Mouse (Mus musculus): ENCODE measurements around the gene Mbl2.
"Not testable (repeated sequence)": the region's sequence is repeated elsewhere in the genome, so short reads cannot be mapped to it uniquely, and the experiment has no call there.

Mbl2 gene

DNA sequence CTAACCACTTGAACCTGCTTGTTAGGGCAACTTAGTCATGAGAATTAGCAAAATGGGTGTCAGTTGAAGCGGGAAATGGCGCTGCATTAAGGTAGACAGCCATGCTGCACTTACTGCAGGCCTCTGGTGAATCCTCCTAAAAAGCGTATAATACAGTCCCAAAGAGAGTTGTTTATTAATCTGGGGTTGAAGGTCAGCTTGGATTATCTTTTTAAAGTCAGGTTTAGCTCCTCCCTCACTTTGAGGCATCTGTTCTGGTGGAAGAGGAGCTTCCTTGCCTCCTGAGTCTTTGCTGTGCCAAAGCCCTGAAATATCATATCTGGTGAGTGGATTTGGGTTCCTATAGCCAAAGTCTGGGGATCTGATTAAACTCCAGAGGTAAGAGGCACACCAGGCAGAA, at the start of gene Mbl2:
TSS of gene Mbl2 (plus strand) at position 252 of the 400 bp plus-strand sequence.
- DNase-seq (ENCODE audit: low read depth, low spot score), result no peak

DNA sequence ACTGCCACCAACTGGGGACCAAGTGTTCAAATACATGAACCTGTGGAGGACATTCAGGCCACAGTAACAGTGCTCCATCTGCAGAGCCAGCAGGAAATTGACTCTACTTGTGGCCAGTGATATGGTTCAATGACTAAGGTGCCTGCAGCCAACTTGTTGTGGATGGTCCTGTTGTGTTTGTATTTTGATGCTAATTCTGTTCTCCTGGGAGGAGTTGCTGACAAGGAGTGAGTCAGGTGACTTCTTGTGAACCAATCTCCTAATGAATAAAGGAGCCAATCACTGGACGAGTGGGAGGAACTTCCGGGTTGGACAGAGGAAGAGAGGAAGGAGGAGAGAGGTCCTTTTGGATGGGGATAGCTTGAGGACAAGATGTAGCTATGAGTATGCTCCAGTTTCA, 47.2 kb upstream of the Mbl2 start:
- peak; percentile 92 for DNase-seq (ENCODE audit: low read depth, low spot score)

DNA sequence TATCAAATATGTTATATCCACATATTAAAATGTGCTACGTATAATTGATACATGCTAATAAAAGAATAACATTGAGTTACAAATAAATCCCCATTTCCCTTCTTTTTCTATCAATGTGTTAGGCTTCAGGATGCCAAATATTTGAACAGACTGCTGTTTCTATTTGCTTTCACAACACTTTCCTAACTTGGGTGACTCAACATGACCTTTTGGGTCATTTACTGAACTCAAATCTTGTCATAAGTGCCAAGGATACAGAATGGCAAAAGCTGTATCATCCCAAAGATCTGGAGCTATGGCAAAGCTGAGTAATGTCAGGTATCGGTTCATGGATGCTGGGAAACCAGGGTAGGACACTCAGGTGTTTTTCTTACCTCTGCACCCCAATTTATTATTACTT, 45.5 kb upstream of the Mbl2 start:
- no peak for DNase-seq (ENCODE audit: low read depth, low spot score)

DNA sequence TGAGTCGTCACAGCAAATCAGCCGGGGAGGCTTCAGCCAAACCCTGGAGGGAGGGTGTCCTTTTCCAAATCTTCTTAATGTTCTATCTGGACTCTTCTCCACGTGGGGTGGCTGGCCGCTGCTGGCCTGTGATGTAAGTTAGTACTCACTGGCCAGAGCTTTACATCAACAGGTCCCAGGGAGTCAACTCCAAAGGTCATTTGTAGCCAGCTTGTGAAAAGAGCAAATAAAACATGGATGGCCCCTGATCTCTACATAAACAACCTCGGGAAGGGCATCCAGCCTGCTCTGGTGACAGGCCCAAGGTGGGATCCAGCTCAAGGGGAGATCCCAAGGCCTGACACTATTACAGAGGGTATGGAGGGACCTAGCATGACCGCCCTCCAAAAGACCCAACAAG, 37.7 kb upstream of the Mbl2 start:
- no peak for DNase-seq (ENCODE audit: low read depth, low spot score)

DNA sequence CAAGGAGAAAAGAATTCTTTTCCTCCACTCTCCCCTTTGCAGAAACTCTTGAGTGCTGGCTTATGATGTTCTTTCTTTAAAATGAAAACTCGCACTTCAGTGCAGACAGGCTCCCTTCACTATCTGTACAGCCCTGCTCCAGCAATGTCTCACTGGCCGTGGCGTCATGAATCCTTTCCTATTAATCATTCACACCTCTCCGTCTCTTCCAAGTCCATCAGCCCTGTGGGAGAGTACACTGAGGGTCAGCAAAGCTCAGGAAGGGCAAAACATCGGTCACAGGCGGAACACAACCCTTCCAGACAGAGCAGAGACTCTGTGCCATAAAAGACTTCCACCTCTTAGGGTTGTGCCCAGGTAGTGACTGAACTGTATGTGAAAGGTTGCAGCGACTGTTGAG, 30.6 kb upstream of the Mbl2 start:
- DNase-seq (ENCODE audit: low read depth, low spot score), result no peak

DNA sequence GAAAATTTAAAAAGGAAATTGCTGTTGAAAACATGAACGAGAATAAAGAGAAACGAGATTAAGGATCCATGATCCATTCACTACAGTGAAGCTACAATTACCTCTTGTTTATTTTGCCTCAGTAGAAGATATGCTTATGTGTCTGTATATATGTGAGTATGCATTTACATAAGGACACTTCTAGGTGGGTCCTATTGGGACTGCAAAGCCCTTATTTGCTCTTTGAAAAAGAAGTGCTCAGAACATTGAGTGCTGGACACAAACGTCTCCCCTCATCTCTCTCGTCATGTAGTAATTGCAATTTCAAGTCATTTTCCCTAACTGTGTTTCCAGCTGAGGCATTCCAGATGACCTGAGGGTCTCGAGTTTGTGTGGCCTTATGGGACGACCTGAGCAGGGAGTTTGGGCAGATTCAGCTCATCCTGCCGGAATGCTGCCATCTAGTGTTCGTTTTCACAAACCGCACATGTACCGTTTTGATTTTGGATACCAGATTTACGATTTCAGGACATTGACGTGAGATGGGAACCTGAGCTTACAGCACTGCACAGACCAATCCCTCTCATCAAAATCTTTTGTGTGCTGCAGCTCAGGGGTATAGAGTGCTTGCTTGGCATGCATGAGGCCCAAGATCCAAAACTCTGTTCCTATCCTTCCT, 27.5 kb upstream of the Mbl2 start:
- DNase-seq (ENCODE audit: low read depth, low spot score), result peak; percentile 82

DNA sequence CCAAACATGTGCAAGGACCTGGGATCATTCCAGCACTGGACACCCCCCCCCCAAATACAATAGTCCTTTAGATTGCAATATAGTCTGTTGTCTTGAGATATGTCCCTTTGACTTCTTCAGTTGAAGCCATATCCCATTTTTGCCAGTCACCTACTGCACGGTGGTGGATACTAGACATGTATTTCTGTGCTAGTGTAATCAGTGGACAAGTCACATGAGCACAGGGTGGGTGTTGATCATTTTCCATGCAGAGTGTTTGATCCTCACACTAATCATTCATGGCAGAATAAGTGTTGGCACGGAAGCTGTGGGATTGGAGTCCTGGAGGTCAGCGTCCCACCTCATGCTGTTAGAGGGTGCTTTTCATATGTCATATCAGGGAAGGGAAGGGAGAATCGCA, 26.9 kb upstream of the Mbl2 start:
- no peak for DNase-seq (ENCODE audit: low read depth, low spot score)

DNA sequence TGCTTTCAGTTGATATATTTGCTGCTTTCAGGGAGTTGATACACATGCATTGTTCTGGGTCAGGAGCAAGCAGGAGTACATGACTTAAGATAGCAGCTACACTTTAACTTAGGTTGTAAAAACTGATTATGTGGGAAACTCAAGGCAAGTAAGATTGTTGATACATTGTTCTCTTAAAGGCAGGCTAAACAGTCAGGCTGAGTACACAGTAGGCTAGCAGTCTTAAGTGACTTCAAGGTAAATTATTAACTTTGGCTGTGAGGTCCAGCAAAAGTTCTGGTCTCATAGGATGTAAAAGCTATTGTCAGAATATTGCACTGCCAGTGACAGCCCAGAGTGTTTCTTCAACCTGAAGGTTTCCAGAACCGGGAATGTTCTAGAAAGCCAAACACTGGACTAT, 25.8 kb upstream of the Mbl2 start:
- no peak for DNase-seq (ENCODE audit: low read depth, low spot score)

DNA sequence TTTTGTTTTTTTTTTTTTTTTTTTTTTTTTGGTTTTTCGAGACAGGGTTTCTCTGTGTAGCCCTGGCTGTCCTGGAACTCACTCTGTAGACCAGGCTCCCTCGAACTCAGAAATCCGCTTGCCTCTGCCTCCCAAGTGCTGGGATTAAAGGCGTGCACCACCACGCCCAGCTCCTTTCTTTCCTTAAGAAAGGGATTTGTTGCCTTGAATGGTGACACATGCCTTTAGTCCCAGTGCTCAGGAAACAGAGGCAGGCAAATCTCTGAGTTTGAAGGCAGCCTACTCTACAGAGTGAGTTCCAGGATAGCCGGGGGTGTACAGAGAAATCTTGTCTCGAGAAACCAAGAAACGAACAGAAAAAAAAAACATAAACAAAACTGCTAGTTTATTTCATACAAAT, 23.7 kb upstream of the Mbl2 start:
- peak; percentile 66 for DNase-seq (ENCODE audit: low read depth, low spot score)

DNA sequence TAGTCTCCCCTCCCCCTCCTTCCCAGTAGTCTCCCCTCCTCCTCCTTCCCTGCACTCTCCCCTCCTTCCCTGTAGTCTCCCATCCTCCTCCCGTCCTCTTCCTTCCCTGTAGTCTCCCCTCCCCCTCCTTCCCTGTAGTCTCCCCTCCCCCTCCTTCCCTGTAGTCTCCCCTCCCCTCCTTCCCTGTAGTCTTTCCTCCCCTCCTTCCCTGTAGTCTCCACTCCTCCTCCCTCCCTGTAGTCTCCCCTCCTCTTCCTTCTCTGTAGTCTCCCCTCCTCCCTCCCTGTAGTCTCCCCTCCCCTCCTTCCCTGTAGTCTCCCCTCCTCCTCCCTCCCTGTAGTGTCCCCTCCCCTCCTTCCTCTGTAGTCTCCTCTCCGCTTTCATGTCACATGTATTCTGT, 18.7 kb upstream of the Mbl2 start:
- DNase-seq (ENCODE audit: low read depth, low spot score), result peak; percentile 90

DNA sequence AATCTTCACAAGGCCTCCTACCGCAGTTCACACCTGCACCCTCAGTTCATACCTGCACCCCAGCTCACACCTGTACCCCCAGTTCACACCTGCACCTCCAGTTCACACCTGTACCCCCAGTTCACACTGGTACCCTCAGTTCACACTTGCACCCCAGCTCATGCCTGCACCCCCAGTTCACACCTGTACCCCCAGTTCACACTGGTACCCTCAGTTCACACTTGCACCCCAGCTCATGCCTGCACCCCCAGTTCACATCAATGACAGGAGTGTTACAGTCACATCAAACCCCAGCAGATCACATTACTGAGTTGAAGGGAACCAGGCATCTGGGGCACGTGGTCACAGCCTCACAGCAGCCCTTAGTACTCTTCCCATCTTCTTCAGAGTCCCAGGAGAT, 17.0 kb upstream of the Mbl2 start:
- not testable (repeated sequence) for DNase-seq (ENCODE audit: low read depth, low spot score)

DNA sequence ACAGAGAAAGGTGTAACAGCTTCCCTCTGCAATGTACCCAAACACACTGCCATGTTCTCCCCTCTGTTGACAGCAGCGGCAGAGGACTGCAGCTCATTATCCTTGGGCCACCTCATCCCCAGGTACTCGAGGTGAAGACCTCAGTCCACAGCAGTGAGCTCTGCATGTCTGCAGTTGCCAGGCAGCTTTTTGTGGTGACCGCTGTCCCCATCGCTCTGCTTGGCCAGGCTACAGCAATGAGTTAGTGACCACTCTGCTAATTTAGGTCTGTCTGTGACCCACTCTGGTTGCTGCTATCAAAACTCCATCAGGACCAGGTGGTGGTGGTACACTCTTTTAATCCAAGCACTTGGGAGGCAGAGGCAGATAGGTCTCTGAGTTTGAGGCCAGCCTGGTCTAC, 16.6 kb upstream of the Mbl2 start:
- DNase-seq (ENCODE audit: low read depth, low spot score), result no peak

DNA sequence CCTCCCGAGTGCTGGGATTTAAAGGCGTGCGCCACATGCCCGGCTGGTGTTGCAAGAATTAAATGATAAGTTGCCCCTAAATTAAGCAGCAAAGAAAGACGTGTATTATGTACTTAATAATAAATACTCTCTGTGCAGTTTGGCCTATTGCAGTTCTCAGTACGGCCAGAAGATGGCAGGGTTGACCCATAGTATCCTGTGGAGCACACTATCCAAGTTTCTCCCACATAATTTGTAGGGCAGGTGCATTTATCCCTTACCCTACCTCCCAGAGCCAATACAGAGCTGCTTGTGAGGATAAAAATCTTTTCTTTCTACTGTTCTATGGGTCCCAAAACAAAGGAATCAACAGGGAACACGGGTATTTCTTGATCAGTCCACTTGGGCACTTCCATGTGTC, 15.4 kb upstream of the Mbl2 start:
- DNase-seq (ENCODE audit: low read depth, low spot score), result peak; percentile 58

DNA sequence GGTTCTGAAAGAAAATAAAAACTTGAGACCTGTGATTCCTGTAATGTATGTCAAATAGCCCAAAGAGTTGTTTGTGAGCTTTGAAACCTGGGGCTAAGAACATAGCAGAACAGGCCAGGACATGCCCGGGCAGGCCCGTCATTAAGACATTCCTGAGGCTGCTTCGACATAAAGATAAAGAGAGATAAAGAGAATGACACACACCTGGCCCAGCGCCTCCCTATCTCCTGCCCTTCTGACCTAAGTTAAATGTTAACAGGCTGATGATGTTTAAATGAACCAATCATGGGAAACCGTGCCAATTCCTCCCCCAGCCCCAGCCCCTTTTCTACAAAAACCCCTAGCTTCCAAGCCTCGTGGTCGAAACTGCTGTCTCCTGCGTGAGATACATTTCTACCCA, 10.1 kb upstream of the Mbl2 start:
- not testable (repeated sequence) for DNase-seq (ENCODE audit: low read depth, low spot score)

DNA sequence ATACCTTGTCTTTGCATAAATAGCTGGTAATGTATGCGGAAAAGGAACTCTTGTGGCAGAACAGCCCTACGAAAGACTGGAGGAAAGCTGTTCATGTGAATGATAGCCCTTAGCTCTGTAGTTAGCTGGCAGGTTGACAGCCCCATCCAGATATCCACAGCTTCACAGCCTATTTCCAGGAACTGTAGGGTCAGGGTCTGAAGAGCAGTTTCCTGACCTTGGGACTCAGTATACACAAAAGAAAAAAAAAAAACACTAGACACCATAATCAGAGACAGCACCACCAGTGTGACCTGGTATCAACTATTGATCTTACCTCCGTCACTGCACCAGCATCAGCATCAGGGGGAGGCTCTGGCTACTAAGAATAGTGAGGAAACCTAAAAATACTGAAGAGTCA, 3.3 kb upstream of the Mbl2 start:
- DNase-seq (ENCODE audit: low read depth, low spot score), result no peak

DNA sequence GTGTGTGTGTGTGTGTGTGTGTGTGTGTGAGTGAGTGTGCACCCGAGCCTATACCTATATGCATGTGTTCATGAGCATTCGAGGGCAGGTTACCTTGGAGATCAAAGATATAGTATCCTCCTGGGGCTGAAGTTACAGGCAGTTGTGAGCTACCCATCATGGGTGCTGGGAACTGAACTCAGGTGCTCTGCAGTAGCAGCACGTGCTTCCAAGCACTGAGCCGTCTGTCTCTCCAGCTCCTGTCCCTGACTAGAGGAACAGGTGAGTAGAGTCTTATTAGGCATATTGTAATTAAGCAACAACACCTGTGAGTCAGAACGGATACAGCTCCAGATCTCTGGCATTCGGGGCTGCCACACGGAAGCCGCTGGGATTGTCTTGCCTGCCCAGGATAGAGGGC, 1.7 kb downstream of the Mbl2 start:
- DNase-seq (ENCODE audit: low read depth, low spot score), result no peak

DNA sequence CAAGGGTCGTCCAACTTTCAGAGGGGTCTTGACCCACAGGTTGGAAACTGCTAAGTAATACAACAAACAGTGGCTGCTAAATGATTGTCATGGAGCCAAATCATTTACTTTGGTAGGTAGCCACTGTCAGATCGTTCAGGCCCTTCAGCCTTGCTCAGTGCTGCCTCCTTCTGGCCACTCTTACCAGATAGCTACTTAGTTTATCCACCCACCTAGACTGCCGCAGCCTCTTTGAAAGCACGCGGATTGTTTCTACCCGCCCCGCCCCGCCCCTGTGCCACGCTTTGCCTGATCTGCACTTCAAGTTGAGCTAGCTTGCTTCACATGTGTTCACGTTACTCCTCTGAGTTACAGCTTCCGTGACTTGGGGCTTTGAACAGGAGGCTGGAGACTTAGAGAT, 14.6 kb downstream of the Mbl2 start:
- DNase-seq (ENCODE audit: low read depth, low spot score), result peak; percentile 86

DNA sequence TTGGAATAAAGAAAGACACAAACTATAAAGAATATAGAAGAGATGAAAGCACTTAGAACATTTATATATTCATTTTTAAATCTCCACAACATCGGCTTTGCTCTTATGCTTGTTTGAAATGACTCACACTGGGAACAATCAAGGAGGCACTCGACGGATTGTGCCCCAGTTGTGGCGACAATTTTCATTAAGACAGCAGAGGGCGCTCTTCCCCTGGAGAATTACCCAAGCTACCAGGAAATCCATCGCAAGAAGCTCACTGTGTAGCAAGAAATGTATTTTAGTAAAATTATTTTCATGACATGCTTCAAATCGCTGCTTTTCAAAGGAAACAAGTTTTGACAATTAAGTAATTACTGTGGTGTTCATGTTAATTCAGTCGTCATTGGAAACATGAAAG, 16.1 kb downstream of the Mbl2 start:
- DNase-seq (ENCODE audit: low read depth, low spot score), result peak; percentile 68

DNA sequence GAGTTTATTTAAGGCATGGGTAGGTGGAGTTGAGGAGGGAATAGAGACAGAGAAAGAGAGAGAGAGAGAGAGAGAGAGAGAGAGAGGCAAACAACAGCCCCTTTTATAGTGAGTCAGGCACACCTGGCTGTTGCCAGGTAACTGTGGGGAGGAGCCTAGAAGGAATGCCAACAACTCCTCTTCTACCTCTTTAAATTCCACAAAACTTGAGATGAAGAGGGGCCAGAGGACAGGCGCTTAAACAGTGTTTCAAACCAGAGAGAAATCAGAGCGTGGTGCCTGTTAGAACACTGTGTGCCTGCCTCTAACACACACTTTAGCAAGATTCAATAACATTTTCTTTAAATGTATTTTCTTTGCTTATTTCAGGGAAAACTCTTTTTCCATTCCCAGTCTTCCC, 19.5 kb downstream of the Mbl2 start:
- no peak for DNase-seq (ENCODE audit: low read depth, low spot score)

DNA sequence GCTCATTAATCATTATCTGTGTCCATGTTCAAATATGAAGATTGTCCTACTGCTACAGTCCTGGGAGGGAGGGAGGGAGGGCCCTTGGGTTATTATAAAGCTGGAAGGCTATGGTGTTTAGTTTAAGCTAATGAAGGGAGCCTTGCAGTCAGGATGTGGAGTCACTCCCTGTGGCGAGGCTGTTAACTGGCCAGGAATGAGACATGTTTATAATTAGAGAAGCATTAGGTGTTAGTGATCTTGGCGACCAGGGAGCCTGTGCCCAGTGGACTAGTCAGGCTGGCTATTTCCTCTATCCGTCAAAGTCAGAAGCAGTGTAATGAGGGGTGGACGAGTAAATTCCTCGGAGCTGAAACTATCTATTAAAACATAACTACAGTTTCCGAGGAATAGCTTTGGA, 23.6 kb downstream of the Mbl2 start:
- no peak for DNase-seq (ENCODE audit: low read depth, low spot score)

DNA sequence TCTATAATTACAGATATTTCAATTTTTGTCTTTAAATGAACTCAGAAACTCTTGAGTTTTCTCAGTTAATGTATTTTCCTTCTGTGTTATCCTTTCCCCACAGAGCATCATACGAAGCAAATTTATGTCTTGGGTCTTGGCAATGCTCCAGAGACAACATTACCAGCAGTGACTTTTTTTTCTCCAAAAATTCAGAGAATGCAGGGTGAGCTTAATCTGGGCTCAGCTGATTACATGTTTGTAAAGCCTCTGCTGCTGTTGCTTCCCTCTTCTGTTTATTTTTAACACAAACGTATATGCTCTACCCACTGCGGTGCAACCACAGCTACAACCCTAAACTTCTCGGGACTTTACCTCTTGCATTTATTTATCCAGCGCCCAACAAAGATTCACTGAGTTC, 48.4 kb downstream of the Mbl2 start:
- no peak for DNase-seq (ENCODE audit: low read depth, low spot score)

DNA sequence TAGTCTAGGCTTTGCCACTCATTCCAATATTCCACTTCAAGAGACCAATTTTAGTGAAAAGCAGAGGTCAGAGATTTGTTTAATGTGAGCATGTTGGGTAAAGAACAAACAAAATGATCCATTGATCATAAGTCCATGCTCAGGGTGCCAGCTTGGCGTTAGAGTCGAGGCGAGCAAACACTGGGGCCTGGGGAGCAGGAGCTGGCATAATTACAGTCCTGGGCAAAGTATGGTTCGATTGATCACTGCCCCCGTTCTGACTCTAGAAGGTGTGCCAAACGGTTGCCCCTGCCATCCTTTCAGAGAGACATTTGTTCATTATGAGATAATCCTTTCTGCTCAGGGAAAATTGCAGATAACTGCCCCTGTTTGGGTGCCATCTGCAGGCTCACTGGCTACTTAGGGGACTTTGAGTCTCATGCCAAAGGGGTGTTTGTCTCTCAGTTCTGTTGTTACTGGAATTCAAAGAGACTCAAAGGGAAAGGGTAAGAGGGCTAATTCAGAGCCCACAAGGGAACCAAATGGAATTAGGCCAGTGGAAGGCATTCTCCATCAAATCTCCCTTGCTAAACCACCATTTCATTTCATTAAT, 55.3 kb downstream of the Mbl2 start:
- DNase-seq (ENCODE audit: low read depth, low spot score), result no peak

Data from ES-CJ7 (cell line).